Mouse (Mus musculus): ENCODE results near the gene Snx29.

GRCm38 (mm10) chr16:11282655-11283232 is 40.0 kb upstream of the Snx29 start:
- TF ChIP-seq TAL1 (IDR thresholded peaks at IDR 0.05; ENCODE audit: low read length) (no peak), GATA1 (IDR thresholded peaks at IDR 0.05; ENCODE audit: low read length) (no peak)

Measured in erythroblast, embryonic 14.5 days (primary cell).